Mouse (Mus musculus) layer of hippocampus, adult 9-10 months (tissue): ENCODE data around the gene Gm12216.
"Not testable (repeated sequence)": the region's sequence is repeated elsewhere in the genome, so short reads cannot be mapped to it uniquely, and the experiment has no call there.

ENCODE experiments used
- DNase-seq: peaks from one replicate; pipeline ENCODE4 v3.0.0; 2022; ENCODE audit warnings: low spot score

The Gm12216 gene

GRCm38 (mm10) chr11:53873909-53874704, 15.1 kb upstream of the Gm12216 start:
- not testable (repeated sequence) for DNase-seq

- no peak for DNase-seq
Observed at GRCm38 (mm10) chr11:53871786-53872507, 12.9 kb upstream of the Gm12216 start.

GRCm38 (mm10) chr11:53869172-53869571, 10.1 kb upstream of the Gm12216 start:
- DNase-seq = no peak

GRCm38 (mm10) chr11:53868323-53868722, 9.3 kb upstream of the Gm12216 start:
- not testable (repeated sequence) for DNase-seq

- DNase-seq = not testable (repeated sequence)
Observed at GRCm38 (mm10) chr11:53864724-53865310, 5.8 kb upstream of the Gm12216 start.

GRCm38 (mm10) chr11:53860944-53861343, 1.9 kb upstream of the Gm12216 start:
- not testable (repeated sequence) for DNase-seq

GRCm38 (mm10) chr11:53858058-53858760, 847 bp downstream of the Gm12216 start:
- DNase-seq = no peak

- DNase-seq = no peak
Observed at GRCm38 (mm10) chr11:53853665-53854064, 5.4 kb downstream of the Gm12216 start.

GRCm38 (mm10) chr11:53851795-53852194, 7.3 kb downstream of the Gm12216 start:
- no peak for DNase-seq

GRCm38 (mm10) chr11:53849588-53850320, 9.3 kb downstream of the Gm12216 start:
- no peak for DNase-seq

- DNase-seq = no peak
Observed at GRCm38 (mm10) chr11:53845680-53846079, 13.4 kb downstream of the Gm12216 start.

GRCm38 (mm10) chr11:53843106-53843505, 15.9 kb downstream of the Gm12216 start:
- DNase-seq = no peak

- no peak for DNase-seq
Observed at GRCm38 (mm10) chr11:53842161-53842581, 16.9 kb downstream of the Gm12216 start.

GRCm38 (mm10) chr11:53841514-53841913, 17.5 kb downstream of the Gm12216 start:
- no peak for DNase-seq

- DNase-seq = no peak
Observed at GRCm38 (mm10) chr11:53839663-53840642, 19.1 kb downstream of the Gm12216 start.

GRCm38 (mm10) chr11:53839147-53839546, 19.9 kb downstream of the Gm12216 start:
- DNase-seq = no peak

GRCm38 (mm10) chr11:53837731-53838130, 21.3 kb downstream of the Gm12216 start:
- DNase-seq = no peak

GRCm38 (mm10) chr11:53835379-53836010, 23.6 kb downstream of the Gm12216 start:
- DNase-seq = no peak

- no peak for DNase-seq
Observed at GRCm38 (mm10) chr11:53825409-53825808, 33.6 kb downstream of the Gm12216 start.

GRCm38 (mm10) chr11:53821945-53822338, 37.1 kb downstream of the Gm12216 start:
- no peak for DNase-seq
